Mouse (Mus musculus): ENCODE results near the gene Rnaseh2c.

Rnaseh2c gene

GRCm38 (mm10) chr19:5575336-5575735 lies 26.3 kb upstream of the Rnaseh2c start:
- DNase-seq (ENCODE audit: low spot score) = no peak

- DNase-seq (ENCODE audit: low spot score) = no peak
Measured at GRCm38 (mm10) chr19:5579971-5580370, 21.7 kb upstream of the Rnaseh2c start.

GRCm38 (mm10) chr19:5580776-5581175 lies 20.9 kb upstream of the Rnaseh2c start:
- no peak for DNase-seq (ENCODE audit: low spot score)

GRCm38 (mm10) chr19:5581995-5582394 lies 19.7 kb upstream of the Rnaseh2c start:
- DNase-seq (ENCODE audit: low spot score) = no peak

GRCm38 (mm10) chr19:5589159-5589558 lies 12.5 kb upstream of the Rnaseh2c start:
- DNase-seq (ENCODE audit: low spot score) = peak; percentile 57

GRCm38 (mm10) chr19:5591888-5592287 lies 9.8 kb upstream of the Rnaseh2c start:
- no peak for DNase-seq (ENCODE audit: low spot score)

GRCm38 (mm10) chr19:5599224-5599623 lies 2.4 kb upstream of the Rnaseh2c start:
- DNase-seq (ENCODE audit: low spot score) = no peak

GRCm38 (mm10) chr19:5603664-5604063 lies 2.0 kb downstream of the Rnaseh2c start:
- no peak for DNase-seq (ENCODE audit: low spot score)

GRCm38 (mm10) chr19:5605126-5605525 lies 3.5 kb downstream of the Rnaseh2c start:
- no peak for DNase-seq (ENCODE audit: low spot score)

- DNase-seq (ENCODE audit: low spot score) = no peak
Measured at GRCm38 (mm10) chr19:5606196-5606595, 4.5 kb downstream of the Rnaseh2c start.

GRCm38 (mm10) chr19:5607705-5608410 lies 6.2 kb downstream of the Rnaseh2c start:
- DNase-seq (ENCODE audit: low spot score) = no peak

GRCm38 (mm10) chr19:5608707-5609106 lies 7.0 kb downstream of the Rnaseh2c start:
- no peak for DNase-seq (ENCODE audit: low spot score)

GRCm38 (mm10) chr19:5609171-5609546 lies 7.5 kb downstream of the Rnaseh2c start:
- no peak for DNase-seq (ENCODE audit: low spot score)

GRCm38 (mm10) chr19:5609547-5610404 lies 8.1 kb downstream of the Rnaseh2c start, which contains the start of gene Kat5:
Gene Kat5, minus strand, starts transcription at chr19:5610237.
- DNase-seq (ENCODE audit: low spot score) = peak; percentile 96

GRCm38 (mm10) chr19:5611973-5612372 lies 10.3 kb downstream of the Rnaseh2c start:
- DNase-seq (ENCODE audit: low spot score) = no peak

GRCm38 (mm10) chr19:5612762-5613411 lies 11.2 kb downstream of the Rnaseh2c start:
- no peak for DNase-seq (ENCODE audit: low spot score)

GRCm38 (mm10) chr19:5614953-5615352 lies 13.3 kb downstream of the Rnaseh2c start:
- DNase-seq (ENCODE audit: low spot score) = no peak

GRCm38 (mm10) chr19:5620007-5620406 lies 18.3 kb downstream of the Rnaseh2c start:
- no peak for DNase-seq (ENCODE audit: low spot score)

- no peak for DNase-seq (ENCODE audit: low spot score)
Measured at GRCm38 (mm10) chr19:5621884-5622283, 20.2 kb downstream of the Rnaseh2c start.

GRCm38 (mm10) chr19:5625311-5625710 lies 23.6 kb downstream of the Rnaseh2c start:
- no peak for DNase-seq (ENCODE audit: low spot score)

GRCm38 (mm10) chr19:5629907-5630306 lies 28.2 kb downstream of the Rnaseh2c start:
- no peak for DNase-seq (ENCODE audit: low spot score)

- DNase-seq (ENCODE audit: low spot score) = no peak
Measured at GRCm38 (mm10) chr19:5632120-5632519, 30.4 kb downstream of the Rnaseh2c start.

Data from adipocyte (in vitro differentiated cells).